Mouse (Mus musculus) embryonic fibroblast, embryonic 13.5 days (primary cell): Measurements from ENCODE around the gene Bicral. TPM values are rescaled to one million over a fixed set of nuclear protein-coding genes. Genes with fewer than 3 reads are reported as not detected.

Source experiments
- H3K27ac ChIP-seq: 2 replicates; pipeline ENCODE4 v1.5.1; 2012; ENCODE audit warnings: low read length, control low read depth, inconsistent platforms; ENCODE audit not compliant: insufficient read depth
- H3K4me1 ChIP-seq: 2 replicates; pipeline ENCODE4 v1.6.1; 2011; ENCODE audit warnings: low read length; ENCODE audit not compliant: control insufficient read depth, insufficient read depth
- H3K4me3 ChIP-seq: 2 replicates; pipeline ENCODE4 v1.5.1; 2011; ENCODE audit warnings: mild to moderate bottlenecking, control low read depth, low read length; ENCODE audit not compliant: insufficient read depth
- CTCF ChIP-seq: IDR thresholded peaks from 2 replicates; pipeline ENCODE4 v1.5.1; 2011; ENCODE audit warnings: mild to moderate bottlenecking, control low read depth, low read length, moderate library complexity, borderline replicate concordance; ENCODE audit not compliant: insufficient read depth
- POLR2A ChIP-seq: IDR thresholded peaks from 2 replicates; pipeline ENCODE4 v1.6.1; 2011; ENCODE audit warnings: low read depth, mild to moderate bottlenecking, control low read depth, low read length, moderate library complexity
- polyA plus RNA-seq: library from polyadenylated mRNA; stranded (reverse); fragments of >200 nt; gene quantifications from 2 replicates; pipeline ENCODE4 v1.2.4, GENCODE M21; 2011; ENCODE audit warnings: low read depth; ENCODE audit not compliant: missing spikeins, insufficient read length

The Bicral gene
- polyA plus RNA-seq, 1 experiment = 14.0 TPM

DNA sequence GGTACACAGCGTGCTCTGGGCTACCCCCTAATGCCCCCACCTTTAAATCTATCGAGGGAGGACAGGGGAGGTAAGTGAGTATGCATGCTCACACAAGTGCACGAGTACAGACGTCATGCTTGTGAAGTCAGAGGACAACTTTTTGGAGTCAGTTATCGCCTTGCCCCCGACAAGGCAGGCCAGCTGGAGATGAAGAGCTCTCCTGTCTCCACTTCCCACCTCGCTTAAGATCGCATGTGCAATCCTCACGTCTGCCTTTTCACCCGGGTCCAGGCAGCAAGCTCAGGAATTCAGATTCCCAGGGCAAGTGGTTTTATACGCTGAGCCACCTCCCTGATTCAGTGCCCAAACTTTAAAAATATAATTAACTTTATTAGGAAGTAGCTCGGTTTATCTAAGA is 13.0 kb downstream of the Bicral start:
- H3K4me1 ChIP-seq = peaks cover 8% of the 10 kb centered on the region
- H3K27ac ChIP-seq = no peak overlapping the region
- H3K4me3 ChIP-seq = no peak overlapping the region
- no peak for TF ChIP-seq POLR2A
- no peak for TF ChIP-seq CTCF

DNA sequence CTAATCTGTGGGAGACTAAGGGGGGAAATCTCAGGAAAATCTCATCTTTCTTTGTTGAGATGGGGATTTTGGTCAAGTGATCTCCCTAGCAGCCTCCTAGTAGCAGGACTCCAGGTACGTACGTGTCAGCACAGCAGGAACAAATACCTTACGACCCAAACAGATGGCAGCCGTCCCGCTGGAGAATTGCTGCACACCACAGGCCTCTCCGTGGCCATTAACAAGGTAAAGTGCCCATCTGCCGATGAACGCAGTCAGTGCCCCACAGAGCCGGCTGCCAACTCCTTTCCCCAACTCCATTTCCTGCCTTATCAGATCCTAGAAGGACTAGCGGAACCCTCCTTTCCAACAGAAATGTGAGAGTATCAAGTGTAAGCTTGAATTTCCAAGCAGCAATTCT is 13.5 kb downstream of the Bicral start:
- no peak for TF ChIP-seq CTCF
- TF ChIP-seq POLR2A = no peak
- no peak overlapping the region for H3K4me3 ChIP-seq
- H3K27ac ChIP-seq = no peak overlapping the region
- H3K4me1 ChIP-seq = peaks cover 8% of the 10 kb centered on the region

DNA sequence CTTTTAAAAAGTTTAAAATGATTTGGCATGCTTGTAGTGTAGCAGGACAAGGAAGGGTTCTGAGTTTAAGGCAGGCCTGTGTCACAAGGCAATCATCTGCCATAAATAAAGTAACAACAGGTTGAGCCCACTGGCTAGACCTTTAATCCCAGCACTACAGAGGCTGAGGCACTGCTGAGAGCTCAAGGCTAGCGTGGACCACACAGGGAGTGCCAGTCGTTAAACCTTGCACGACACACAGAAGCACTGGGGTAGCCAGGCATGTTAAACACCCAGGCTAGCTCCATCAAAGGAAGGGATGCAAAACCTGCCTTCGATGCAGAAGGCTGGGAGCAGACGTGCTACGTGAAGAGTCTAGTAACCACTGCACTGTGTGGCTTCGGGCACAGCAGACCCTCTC is 14.6 kb downstream of the Bicral start:
- TF ChIP-seq CTCF (no peak), POLR2A (no peak)
- Histone ChIP-seq H3K27ac (no peak overlapping the region), H3K4me3 (no peak overlapping the region), H3K4me1 (peaks cover 8% of the 10 kb centered on the region)

DNA sequence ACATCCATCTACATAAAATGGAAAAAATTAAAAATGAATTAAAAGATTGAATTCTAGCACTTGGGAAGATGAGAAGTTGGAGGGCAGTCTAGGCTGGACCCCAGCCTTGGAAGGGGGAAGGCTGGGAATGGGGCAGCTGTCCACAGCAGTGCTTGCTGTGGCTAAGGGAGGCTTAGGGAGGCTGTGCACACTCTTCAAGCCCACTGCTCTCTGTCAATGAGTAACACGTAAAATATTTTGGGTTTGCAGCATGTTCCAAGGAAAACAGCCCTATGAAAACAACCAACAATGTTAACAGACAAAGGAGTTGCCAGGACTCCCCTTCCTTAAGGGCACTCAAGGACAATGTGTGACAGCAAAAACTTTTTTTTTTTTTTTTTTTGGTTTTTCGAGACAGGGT is 15.3 kb downstream of the Bicral start:
- H3K27ac ChIP-seq = no peak overlapping the region
- peaks cover 8% of the 10 kb centered on the region for H3K4me1 ChIP-seq
- TF ChIP-seq POLR2A = no peak
- TF ChIP-seq CTCF = no peak
- no peak overlapping the region for H3K4me3 ChIP-seq

DNA sequence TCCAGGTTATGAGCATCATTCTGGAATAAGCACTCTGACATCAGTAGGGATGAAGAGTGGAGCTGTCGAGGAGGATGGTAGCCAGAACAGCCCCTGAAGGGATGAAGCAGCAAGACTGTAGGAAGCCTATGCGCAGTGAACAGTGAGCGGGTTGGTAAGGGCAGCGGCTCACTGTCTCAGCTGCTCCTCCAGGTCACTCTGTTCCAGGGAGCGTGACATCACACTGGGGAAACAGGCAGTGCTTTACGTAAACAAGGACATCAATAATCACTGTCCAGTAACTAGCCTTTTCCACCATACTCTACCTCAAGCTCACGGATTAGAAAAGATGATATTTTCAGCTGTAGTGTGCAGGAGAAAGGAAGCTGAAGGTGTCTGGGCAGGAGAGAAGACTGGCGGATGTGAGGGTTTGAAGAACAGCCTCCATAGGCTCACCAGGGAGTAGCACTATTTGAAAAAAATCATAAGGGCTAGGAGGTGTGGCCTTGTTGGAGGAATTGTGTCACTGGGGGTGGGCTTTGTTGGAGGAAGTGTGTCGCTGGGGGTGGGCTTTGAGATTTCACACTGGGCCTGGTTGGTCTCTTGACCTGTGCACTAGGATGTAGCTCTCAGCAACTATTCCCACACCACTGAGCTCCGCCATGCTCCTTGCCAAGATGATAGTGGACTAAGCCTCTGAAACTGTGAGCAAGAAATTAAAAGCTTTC is 17.8 kb downstream of the Bicral start:
- H3K27ac ChIP-seq = no peak overlapping the region
- TF ChIP-seq CTCF (no peak), POLR2A (no peak)
- H3K4me1 ChIP-seq = peaks cover 8% of the 10 kb centered on the region
- H3K4me3 ChIP-seq = no peak overlapping the region

DNA sequence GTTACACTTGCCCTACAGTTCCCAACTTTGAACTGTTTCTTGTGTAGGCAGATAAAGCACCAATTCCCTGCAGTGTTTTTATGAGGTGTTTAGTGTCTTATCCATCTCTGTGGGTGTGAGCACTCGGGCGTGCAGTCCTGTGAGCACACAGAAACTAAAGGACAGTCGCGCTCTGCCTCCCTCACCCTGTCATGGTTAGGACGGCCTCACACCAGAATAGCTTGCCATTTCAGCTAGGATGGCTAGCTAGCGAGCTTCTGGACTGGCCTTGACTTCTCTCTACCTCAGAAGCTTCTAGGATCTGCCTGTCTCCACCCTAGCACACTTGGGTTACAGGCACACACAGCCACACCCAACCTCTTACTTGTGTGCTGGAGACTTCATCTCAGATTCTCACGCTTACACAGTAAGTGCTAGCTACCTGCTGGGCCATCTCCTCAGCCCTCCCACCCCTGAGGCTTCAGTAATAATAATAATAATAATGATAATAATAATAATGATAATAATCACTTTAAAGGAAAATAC is 19.8 kb downstream of the Bicral start:
- Histone ChIP-seq H3K4me3 (no peak overlapping the region), H3K27ac (no peak overlapping the region), H3K4me1 (peaks cover 8% of the 10 kb centered on the region)
- TF ChIP-seq POLR2A (no peak), CTCF (no peak)

DNA sequence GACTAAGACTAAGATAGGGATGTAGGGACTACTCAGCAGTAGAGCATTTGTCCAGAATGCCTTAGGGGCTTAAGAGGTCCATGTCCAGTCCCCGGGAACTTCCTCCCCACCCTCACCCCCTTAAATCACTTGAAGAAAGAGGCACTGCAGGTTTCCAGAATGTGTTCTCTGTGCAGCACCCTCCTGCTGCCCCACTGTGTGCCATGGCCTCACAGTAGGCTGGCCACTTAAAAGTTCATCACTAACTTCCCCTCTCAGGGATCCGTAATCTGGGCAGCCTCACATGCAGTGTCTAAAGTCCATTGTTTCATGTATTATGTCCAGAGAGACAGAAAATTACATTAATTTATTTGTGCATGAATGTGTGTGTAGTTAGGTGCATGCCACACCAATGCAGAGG is 20.4 kb downstream of the Bicral start:
- Histone ChIP-seq H3K27ac (no peak overlapping the region), H3K4me1 (peaks cover 8% of the 10 kb centered on the region), H3K4me3 (no peak overlapping the region)
- no peak for TF ChIP-seq CTCF
- TF ChIP-seq POLR2A = no peak

DNA sequence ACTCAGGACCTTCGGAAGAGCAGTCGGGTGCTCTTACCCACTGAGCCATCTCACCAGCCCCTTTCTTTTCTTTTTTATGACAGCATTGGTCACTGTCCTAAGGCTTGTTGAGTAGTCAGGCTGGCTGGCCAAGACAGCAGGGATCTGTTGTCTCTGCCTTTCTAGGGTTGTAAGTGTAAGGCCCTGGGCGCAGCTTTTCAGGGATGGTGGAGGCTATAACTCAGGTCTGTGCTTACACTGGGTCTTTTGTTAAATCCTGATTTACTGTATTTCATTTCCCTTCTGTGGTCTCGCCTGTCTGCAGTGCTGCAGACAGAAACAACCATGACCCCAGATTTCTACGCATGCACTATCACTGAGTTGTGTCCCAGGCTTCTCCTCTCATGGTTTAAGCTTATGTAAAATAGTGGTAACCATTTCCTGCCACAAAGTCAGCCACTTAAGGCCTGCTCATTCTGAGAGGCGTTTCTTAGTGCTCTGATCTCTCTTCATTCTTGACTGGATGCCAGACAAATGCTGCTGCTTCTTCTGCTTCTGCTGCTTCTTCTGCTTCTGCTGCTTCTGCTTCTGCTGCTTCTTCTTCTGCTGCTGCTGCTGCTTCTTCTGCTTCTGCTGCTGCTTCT is 23.1 kb downstream of the Bicral start:
- Histone ChIP-seq H3K27ac (0 out of 2 replicates have a peak overlapping the region, but pooled peaks have one; percentile 12), H3K4me3 (no peak overlapping the region), H3K4me1 (0 out of 2 replicates have a peak, but pooled peaks cover 4% of the 10 kb centered on the region)
- TF ChIP-seq CTCF = no peak
- no peak for TF ChIP-seq POLR2A

DNA sequence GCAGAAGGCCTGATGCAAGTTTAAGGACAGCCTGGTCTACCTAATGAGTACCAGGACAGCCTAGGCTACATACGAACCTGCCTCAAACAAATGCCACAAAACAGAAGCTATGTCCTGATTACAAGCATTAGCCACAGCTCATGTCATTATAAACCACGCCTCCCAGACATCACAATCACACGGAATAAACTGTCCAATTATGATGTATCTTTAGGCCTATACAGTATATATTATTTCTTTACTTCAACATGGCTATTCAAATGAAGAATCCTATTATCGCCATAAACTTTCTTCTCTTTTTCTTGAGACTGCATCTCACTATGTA is 25.3 kb downstream of the Bicral start:
- Histone ChIP-seq H3K4me1 (0 out of 2 replicates have a peak, but pooled peaks cover 4% of the 10 kb centered on the region), H3K4me3 (no peak overlapping the region), H3K27ac (no peak overlapping the region)
- TF ChIP-seq POLR2A = no peak
- TF ChIP-seq CTCF = no peak
